Mouse (Mus musculus) G1E (cell line): Measurements from ENCODE around the gene Phox2b. TPM values are rescaled to one million over a fixed set of nuclear protein-coding genes. Genes with fewer than 3 reads are reported as not detected.

Experiments used
- ATAC-seq: 2 replicates; pipeline ENCODE4 v1.8.0; 2016; ENCODE audit warnings: mild to moderate bottlenecking; ENCODE audit not compliant: insufficient number of reproducible peaks, poor library complexity, low FRiP score, severe bottlenecking; ENCODE audit errors: extremely low read depth
- DNase-seq: peaks from one replicate; pipeline ENCODE4 v3.0.0; 2012; ENCODE audit warnings: low spot score
- H3K27me3 ChIP-seq: 2 replicates; pipeline ENCODE4 v1.6.1; 2012; ENCODE audit warnings: mild to moderate bottlenecking, low read length, inconsistent platforms; ENCODE audit not compliant: insufficient read depth
- H3K36me3 ChIP-seq: replicated peaks from 2 replicates; pipeline ENCODE3; 2012; ENCODE audit warnings: mild to moderate bottlenecking, inconsistent platforms
- H3K4me1 ChIP-seq: 2 replicates; pipeline ENCODE4 v1.6.1; 2012; ENCODE audit warnings: low read depth, low read length, inconsistent platforms, mixed read lengths; ENCODE audit not compliant: insufficient read depth
- H3K4me3 ChIP-seq: 2 replicates; pipeline ENCODE4 v1.5.1; 2012; ENCODE audit warnings: low read depth, mild to moderate bottlenecking, inconsistent platforms, low read length, moderate library complexity, mixed read lengths
- H3K9me3 ChIP-seq: replicated peaks from 2 replicates; pipeline ENCODE4 v1.6.1; 2012; ENCODE audit warnings: inconsistent platforms
- CTCF ChIP-seq: IDR thresholded peaks from 2 replicates; pipeline ENCODE4 v1.5.1; 2012; ENCODE audit warnings: low read depth, low read length, inconsistent platforms, mixed read lengths
- GATA1 ChIP-seq: IDR thresholded peaks from 2 replicates; pipeline ENCODE4 v1.6.1; 2012; ENCODE audit warnings: borderline replicate concordance, low read length, inconsistent platforms, mixed read lengths
- GATA2 ChIP-seq: IDR thresholded peaks from 2 replicates; pipeline ENCODE4 v1.6.1; 2012; ENCODE audit warnings: low read depth, low read length, inconsistent platforms, borderline replicate concordance
- POLR2AphosphoS5 ChIP-seq: IDR thresholded peaks from 2 replicates; pipeline ENCODE4 v1.6.1; 2012; ENCODE audit warnings: low read depth, low read length, inconsistent platforms; ENCODE audit not compliant: insufficient replicate concordance
- TAL1 ChIP-seq: conservative IDR thresholded peaks from 2 replicates; pipeline ENCODE4 v1.6.1; 2012; ENCODE audit warnings: low read depth, low read length, inconsistent platforms, mixed read lengths
- polyA plus RNA-seq: library from polyadenylated mRNA; stranded (reverse); fragments of >175 nt; gene quantifications from 2 replicates; pipeline ENCODE4 v1.2.3, GENCODE M21; 2012
- total RNA-seq, 2 experiments: library from RNA; stranded (forward) in 1 of 2; stranded (reverse) in 1 of 2; fragments of 200-1000 nt in 1 of 2; fragments of >200 nt in 1 of 2; fragmentation: Nextera tagmentation in 1 of 2; gene quantifications; 2 replicates each; pipeline ENCODE4 v1.2.3; 2014 to 2017

Gene Phox2b
- total and polyA plus RNA-seq, 3 experiments = 0.11 TPM; not detected in 2

DNA sequence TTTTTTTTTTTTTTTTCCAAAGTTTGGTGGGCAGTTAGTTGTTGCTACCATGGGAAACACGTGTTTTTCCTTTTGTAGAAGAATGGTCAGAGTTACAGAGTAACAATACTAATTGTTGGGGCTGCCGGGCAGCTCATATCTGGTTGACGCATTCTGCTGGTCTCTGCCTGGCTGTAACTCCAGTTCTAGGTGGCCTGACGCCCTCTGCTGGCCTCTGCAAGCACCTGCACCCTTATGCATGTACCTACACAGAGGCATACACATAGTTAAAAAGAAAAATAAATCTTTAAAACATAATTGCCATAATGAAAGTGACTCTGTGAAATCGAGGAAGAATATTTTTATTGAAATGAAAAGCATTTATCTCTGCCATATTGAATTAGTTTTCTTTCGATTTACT is 41.3 kb downstream of the Phox2b start:
- Histone ChIP-seq H3K4me3 (no peak overlapping the region), H3K36me3 (no peaks in the 10 kb centered on the region), H3K9me3 (peaks cover 51% of the 10 kb centered on the region), H3K27me3 (no peaks in the 10 kb centered on the region), H3K4me1 (no peaks in the 10 kb centered on the region)
- DNase-seq (no peak), ATAC-seq (no peak)
- TF ChIP-seq CTCF (no peak), GATA2 (no peak), GATA1 (no peak), TAL1 (no peak), POLR2AphosphoS5 (no peak)

DNA sequence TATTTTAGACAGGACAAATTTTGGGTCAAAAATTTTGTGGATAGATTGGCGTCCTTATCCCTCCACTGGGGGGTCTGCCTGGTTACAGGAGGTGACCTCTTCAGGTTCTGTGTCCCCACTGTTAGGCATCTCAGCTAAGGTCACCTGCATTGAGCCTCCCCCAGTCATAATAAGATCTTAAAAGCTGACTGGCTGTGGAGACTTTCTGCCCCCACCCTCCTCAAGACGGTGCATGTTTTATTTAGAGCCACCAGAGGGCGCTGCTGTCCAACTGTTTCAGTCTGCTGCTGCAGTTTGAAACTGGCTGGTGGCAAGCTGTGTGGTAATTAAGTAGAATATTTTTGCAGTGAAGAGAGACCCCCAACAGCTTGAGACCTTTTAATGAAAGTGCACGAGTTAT is 51.1 kb downstream of the Phox2b start:
- DNase-seq (no peak), ATAC-seq (no peak)
- peaks cover 48% of the 10 kb centered on the region for H3K9me3 ChIP-seq

More for the DNA sequence above, 51.1 kb downstream of the Phox2b start:
- Histone ChIP-seq H3K4me3 (no peak overlapping the region), H3K36me3 (no peaks in the 10 kb centered on the region), H3K27me3 (no peaks in the 10 kb centered on the region), H3K4me1 (no peaks in the 10 kb centered on the region)
- TF ChIP-seq CTCF (no peak), POLR2AphosphoS5 (no peak), TAL1 (no peak), GATA1 (no peak), GATA2 (no peak)

Other genes with a start within 250 kb of the Phox2b start
- gene Tmem33, start 161.3 kb upstream of the Phox2b start, total RNA-seq (2014; fragmentation: Nextera tagmentation) = 151 and 159 TPM in 2 replicates
- 62.7 and 75.8 TPM in 2 replicates for gene Tmem33, start 161.3 kb upstream of the Phox2b start, total RNA-seq (2017)
- 82.3 and 91.1 TPM in 2 replicates for gene Tmem33, start 161.3 kb upstream of the Phox2b start, polyA plus RNA-seq
- gene Slc30a9, start 207.7 kb upstream of the Phox2b start, total RNA-seq (2014; fragmentation: Nextera tagmentation) = 87.4 and 103 TPM in 2 replicates
- gene Slc30a9, start 207.7 kb upstream of the Phox2b start, total RNA-seq (2017) = 90.5 and 109 TPM in 2 replicates
- 8.4 and 9.3 TPM in 2 replicates for gene Slc30a9, start 207.7 kb upstream of the Phox2b start, polyA plus RNA-seq